Mouse (Mus musculus): ENCODE data around the gene Cyp24a1. TPM values are rescaled to one million over a fixed set of nuclear protein-coding genes. Genes with fewer than 3 reads are reported as not detected.
A peak's percentile ranks its signal among the peaks of the same experiment; 100 is the strongest.

Cyp24a1 gene
- not detected in 2 replicates for polyA plus RNA-seq (2015; fragmentation: Nextera tagmentation; extraction: Ambion mirVana)

DNA sequence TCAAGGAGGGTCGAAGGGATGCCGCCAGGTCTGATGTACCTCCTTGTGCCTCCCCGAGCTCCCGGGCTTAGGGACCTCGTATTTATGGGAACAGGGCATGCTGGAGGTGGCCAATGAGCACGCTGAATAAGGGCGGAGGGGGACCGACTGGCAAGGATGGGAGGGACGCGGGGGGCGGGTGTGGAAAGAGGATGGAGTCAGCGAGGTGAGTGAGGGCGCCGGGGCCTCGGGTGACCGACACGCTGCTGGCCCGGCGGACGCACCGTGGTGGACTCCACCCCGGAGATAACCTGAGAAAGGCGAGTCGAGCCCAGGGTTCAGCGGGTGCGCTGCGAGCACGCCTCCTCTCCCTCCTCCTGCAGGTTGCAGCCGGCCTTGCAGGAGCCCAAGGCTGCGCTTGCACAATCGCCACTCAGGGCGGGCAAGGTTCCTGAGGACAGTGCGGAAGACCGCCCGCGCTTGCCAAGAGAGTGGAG lies at the start of gene Cyp24a1:
TSS of gene Cyp24a1 (minus strand) at position 55 of the 476 bp plus-strand sequence.
- ATAC-seq: peak; percentile 90
- WGBS: 2% methylated on average over 31 of the region's 36 CpGs
- DNase-seq (ENCODE audit: low spot score): peak; percentile 74
- Histone ChIP-seq H3K9ac (replicated peaks; ENCODE audit: low read depth) (no peak within 1 kb of the TSS), H3K9me3 (ENCODE audit: low read length) (no peaks in the 10 kb centered on the region), H3K36me3 (ENCODE audit: insufficient read depth, low read length) (no peaks in the 10 kb centered on the region), H3K27ac (ENCODE audit: low read length) (no peak within 1 kb of the TSS), H3K4me2 (replicated peaks; ENCODE audit: low read depth, low read length) (no peak within 1 kb of the TSS), H3K4me3 (ENCODE audit: low read depth, low read length) (no peak within 1 kb of the TSS; the same call in 1 of the 2 replicates), H3K4me1 (ENCODE audit: insufficient read depth, low read depth, low read length) (peaks cover 5% of the 10 kb centered on the region; the same call in 1 of the 2 replicates), H3K27me3 (replicated peaks; ENCODE audit: insufficient read depth, low read length) (peaks cover 47% of the 10 kb centered on the region)
- TF ChIP-seq EP300 (IDR thresholded peaks at IDR 0.05) (no peak), CTCF (IDR thresholded peaks at IDR 0.05) (peak; percentile 65)

- Histone ChIP-seq H3K9me3 (ENCODE audit: low read length) (no peaks in the 10 kb centered on the region), H3K27ac (ENCODE audit: low read length) (no peak overlapping the region), H3K4me1 (ENCODE audit: insufficient read depth, low read depth, low read length) (no peaks in the 10 kb centered on the region), H3K4me3 (ENCODE audit: low read depth, low read length) (no peak overlapping the region), H3K9ac (replicated peaks; ENCODE audit: low read depth) (no peak overlapping the region), H3K36me3 (ENCODE audit: insufficient read depth, low read length) (no peaks in the 10 kb centered on the region), H3K27me3 (replicated peaks; ENCODE audit: insufficient read depth, low read length) (no peaks in the 10 kb centered on the region), H3K4me2 (replicated peaks; ENCODE audit: low read depth, low read length) (no peak overlapping the region)
- no peak for TF ChIP-seq EP300 (IDR thresholded peaks at IDR 0.05)
- ATAC-seq: no peak
- 41% methylated on average over 4 of the region's 4 CpGs for WGBS
- no peak for DNase-seq (ENCODE audit: low spot score)
Measured at GRCm38 (mm10) chr2:170545745-170546144, 48.8 kb upstream of the Cyp24a1 start.

DNA sequence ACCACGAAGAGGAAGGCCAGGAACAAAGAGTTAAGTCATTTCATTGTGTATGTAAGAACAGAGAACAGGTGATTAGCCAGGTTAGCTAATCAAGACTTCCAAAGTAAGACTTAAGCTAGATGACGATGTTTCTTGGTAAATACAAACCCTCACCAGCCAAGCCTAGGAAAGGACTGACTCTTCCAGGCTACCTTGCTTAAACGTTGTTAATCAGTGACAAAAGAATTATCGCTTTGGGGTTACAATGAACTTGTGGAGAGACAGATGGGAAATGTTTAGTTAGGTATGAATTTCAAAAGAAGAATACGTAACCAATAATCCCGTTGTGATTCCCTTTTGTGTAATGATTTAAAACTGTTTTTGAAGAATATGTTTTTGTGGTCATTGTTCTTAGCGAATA lies 48.0 kb upstream of the Cyp24a1 start:
- Histone ChIP-seq H3K4me1 (ENCODE audit: insufficient read depth, low read depth, low read length) (no peaks in the 10 kb centered on the region), H3K9me3 (ENCODE audit: low read length) (no peaks in the 10 kb centered on the region), H3K4me3 (ENCODE audit: low read depth, low read length) (no peak overlapping the region), H3K36me3 (ENCODE audit: insufficient read depth, low read length) (no peaks in the 10 kb centered on the region), H3K9ac (replicated peaks; ENCODE audit: low read depth) (no peak overlapping the region), H3K27me3 (replicated peaks; ENCODE audit: insufficient read depth, low read length) (no peaks in the 10 kb centered on the region), H3K27ac (ENCODE audit: low read length) (no peak overlapping the region), H3K4me2 (replicated peaks; ENCODE audit: low read depth, low read length) (no peak overlapping the region)
- ATAC-seq (no peak), DNase-seq (ENCODE audit: low spot score) (no peak)
- TF ChIP-seq CTCF (IDR thresholded peaks at IDR 0.05) (no peak), EP300 (IDR thresholded peaks at IDR 0.05) (no peak)
- 78% methylated on average over 7 of the region's 7 CpGs for WGBS

GRCm38 (mm10) chr2:170544159-170544558 lies 47.2 kb upstream of the Cyp24a1 start:
- H3K4me1 ChIP-seq (ENCODE audit: insufficient read depth, low read depth, low read length): no peaks in the 10 kb centered on the region
- H3K9ac ChIP-seq (replicated peaks; ENCODE audit: low read depth): no peak overlapping the region
- no peaks in the 10 kb centered on the region for H3K9me3 ChIP-seq (ENCODE audit: low read length)
- no peak overlapping the region for H3K4me2 ChIP-seq (replicated peaks; ENCODE audit: low read depth, low read length)
- H3K27ac ChIP-seq (ENCODE audit: low read length): no peak overlapping the region
- H3K4me3 ChIP-seq (ENCODE audit: low read depth, low read length): no peak overlapping the region
- TF ChIP-seq CTCF (IDR thresholded peaks at IDR 0.05): no peak
- DNase-seq (ENCODE audit: low spot score): no peak
- 67% methylated on average over 3 of the region's 3 CpGs for WGBS
- ATAC-seq: no peak
- no peaks in the 10 kb centered on the region for H3K36me3 ChIP-seq (ENCODE audit: insufficient read depth, low read length)
- no peaks in the 10 kb centered on the region for H3K27me3 ChIP-seq (replicated peaks; ENCODE audit: insufficient read depth, low read length)

GRCm38 (mm10) chr2:170543625-170544024 lies 46.7 kb upstream of the Cyp24a1 start:
- TF ChIP-seq CTCF (IDR thresholded peaks at IDR 0.05) (no peak), EP300 (IDR thresholded peaks at IDR 0.05) (no peak)
- 57% methylated on average over 5 of the region's 5 CpGs for WGBS
- no peak overlapping the region for H3K4me3 ChIP-seq (ENCODE audit: low read depth, low read length)
- H3K9me3 ChIP-seq (ENCODE audit: low read length): no peaks in the 10 kb centered on the region
- no peak overlapping the region for H3K9ac ChIP-seq (replicated peaks; ENCODE audit: low read depth)
- H3K36me3 ChIP-seq (ENCODE audit: insufficient read depth, low read length): no peaks in the 10 kb centered on the region
- ATAC-seq: no peak; the same call in 1 of the 2 replicates
- no peak overlapping the region for H3K4me2 ChIP-seq (replicated peaks; ENCODE audit: low read depth, low read length)
- no peak overlapping the region for H3K27ac ChIP-seq (ENCODE audit: low read length)
- H3K4me1 ChIP-seq (ENCODE audit: insufficient read depth, low read depth, low read length): no peaks in the 10 kb centered on the region
- DNase-seq (ENCODE audit: low spot score): peak; percentile 24
- H3K27me3 ChIP-seq (replicated peaks; ENCODE audit: insufficient read depth, low read length): no peaks in the 10 kb centered on the region

DNA sequence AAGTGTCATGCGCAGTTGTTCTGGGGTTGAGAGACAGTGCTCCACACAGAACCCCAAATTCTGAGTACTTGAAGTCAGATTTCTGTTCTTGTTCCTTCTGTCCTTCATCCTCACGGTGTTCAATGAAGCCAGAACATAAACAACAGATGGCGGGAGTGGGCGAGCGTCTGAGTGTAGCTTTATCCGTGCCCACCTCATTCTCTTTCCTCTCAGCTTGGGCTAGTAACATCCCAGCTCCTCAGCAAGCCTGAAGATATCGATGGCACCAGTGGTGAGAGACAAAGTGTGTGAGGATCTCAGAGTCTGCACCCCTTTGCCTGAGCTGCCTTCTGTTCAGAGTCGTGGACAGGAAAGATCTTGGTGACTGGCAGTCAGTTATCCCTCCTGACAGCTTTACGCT lies 42.3 kb upstream of the Cyp24a1 start:
- Histone ChIP-seq H3K27ac (ENCODE audit: low read length) (no peak overlapping the region), H3K36me3 (ENCODE audit: insufficient read depth, low read length) (no peaks in the 10 kb centered on the region), H3K9ac (replicated peaks; ENCODE audit: low read depth) (no peak overlapping the region), H3K4me3 (ENCODE audit: low read depth, low read length) (no peak overlapping the region), H3K4me2 (replicated peaks; ENCODE audit: low read depth, low read length) (no peak overlapping the region), H3K4me1 (ENCODE audit: insufficient read depth, low read depth, low read length) (no peaks in the 10 kb centered on the region), H3K9me3 (ENCODE audit: low read length) (no peaks in the 10 kb centered on the region), H3K27me3 (replicated peaks; ENCODE audit: insufficient read depth, low read length) (no peaks in the 10 kb centered on the region)
- no peak for ATAC-seq
- no peak for DNase-seq (ENCODE audit: low spot score)
- TF ChIP-seq EP300 (IDR thresholded peaks at IDR 0.05): no peak
- WGBS: 80% methylated on average over 9 of the region's 9 CpGs

GRCm38 (mm10) chr2:170535841-170536240 lies 38.9 kb upstream of the Cyp24a1 start:
- Histone ChIP-seq H3K27ac (ENCODE audit: low read length) (no peak overlapping the region), H3K4me1 (ENCODE audit: insufficient read depth, low read depth, low read length) (no peaks in the 10 kb centered on the region), H3K9ac (replicated peaks; ENCODE audit: low read depth) (no peak overlapping the region), H3K4me3 (ENCODE audit: low read depth, low read length) (no peak overlapping the region), H3K9me3 (ENCODE audit: low read length) (no peaks in the 10 kb centered on the region), H3K27me3 (replicated peaks; ENCODE audit: insufficient read depth, low read length) (no peaks in the 10 kb centered on the region), H3K4me2 (replicated peaks; ENCODE audit: low read depth, low read length) (no peak overlapping the region), H3K36me3 (ENCODE audit: insufficient read depth, low read length) (no peaks in the 10 kb centered on the region)
- DNase-seq (ENCODE audit: low spot score) (no peak), ATAC-seq (no peak)
- TF ChIP-seq EP300 (IDR thresholded peaks at IDR 0.05): no peak
- TF ChIP-seq CTCF (IDR thresholded peaks at IDR 0.05): no peak
